Mouse (Mus musculus): ENCODE results near the gene Brd3.

The Brd3 gene

DNA sequence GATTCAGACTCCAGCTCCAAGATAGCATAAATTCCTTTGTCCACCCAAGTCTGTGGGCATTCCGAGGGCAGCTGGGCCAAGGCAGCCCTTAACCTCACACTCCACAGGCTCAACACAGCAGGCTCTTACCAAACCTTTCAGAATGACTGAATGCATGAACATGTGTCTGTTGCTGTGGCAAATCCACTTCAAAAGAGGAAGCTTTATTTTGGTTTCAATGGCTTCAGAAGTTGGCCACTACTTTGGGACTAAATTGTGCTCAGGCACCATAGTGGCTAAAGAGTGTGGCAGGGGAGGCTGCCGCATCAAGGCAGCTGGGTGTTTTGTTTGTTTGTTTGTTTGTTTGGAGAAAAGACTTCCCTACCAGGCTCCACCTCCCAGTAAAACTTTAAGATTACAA lies 107.4 kb downstream of the Brd3 start:
- no peak for DNase-seq (ENCODE audit: low spot score)

DNA sequence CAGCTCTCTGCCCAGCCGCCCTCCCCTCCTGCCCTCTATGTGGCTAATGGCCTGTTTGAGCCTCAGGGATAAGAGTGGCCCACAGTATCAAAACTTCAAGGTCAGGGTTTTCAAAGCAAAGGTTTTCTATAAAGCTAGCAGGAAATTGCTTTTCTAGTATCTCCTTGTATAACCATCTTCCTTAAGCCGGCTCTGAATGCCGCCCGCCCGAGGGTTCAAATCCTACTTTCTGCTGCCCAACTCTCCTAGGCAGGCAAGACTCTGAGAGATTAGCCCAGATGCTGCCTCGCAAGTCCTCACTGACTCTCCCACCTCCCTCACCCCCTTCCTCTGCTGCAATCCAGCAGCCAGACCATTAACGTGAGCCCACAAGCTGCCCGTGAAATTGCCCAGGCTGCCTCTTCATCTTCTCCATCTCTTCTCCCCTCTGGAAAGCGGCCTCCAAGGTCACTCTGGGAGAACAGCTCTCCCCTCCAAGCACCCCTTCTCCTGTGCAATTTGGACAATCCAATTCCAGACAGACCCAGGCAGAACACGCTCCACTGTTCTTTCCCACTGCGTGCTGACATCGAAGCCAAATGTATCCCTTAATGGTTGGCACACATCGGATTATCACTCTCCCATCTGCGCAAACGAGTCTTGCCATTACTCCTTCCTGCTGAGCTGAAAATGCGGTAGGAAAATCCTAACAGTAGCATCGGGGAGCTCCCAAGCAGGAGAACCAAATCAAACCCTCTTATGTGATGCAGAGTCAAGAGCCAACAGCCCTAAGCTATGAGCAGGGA lies 110.6 kb downstream of the Brd3 start:
- no peak for DNase-seq (ENCODE audit: low spot score)
